Mouse (Mus musculus): ENCODE measurements around the gene Zbtb33. TPM values are rescaled to one million over a fixed set of nuclear protein-coding genes. Genes with fewer than 3 reads are reported as not detected.

Gene Zbtb33
- polyA plus RNA-seq, 1 experiment: 2.4 TPM

- Histone ChIP-seq H3K36me3 (ENCODE audit: control insufficient read depth, insufficient read depth) (no peaks in the 10 kb centered on the region), H3K27me3 (ENCODE audit: control insufficient read depth, insufficient read depth, insufficient read length) (no peaks in the 10 kb centered on the region), H3ac (ENCODE audit: control insufficient read depth, insufficient read length) (no peak overlapping the region), H3K4me3 (no peak overlapping the region), H3K79me2 (ENCODE audit: control insufficient read depth, insufficient read depth) (no peaks in the 10 kb centered on the region), H3K4me2 (ENCODE audit: low read depth) (no peak overlapping the region)
- TF ChIP-seq E2F4 (IDR thresholded peaks at IDR 0.05; ENCODE audit: insufficient read depth): no peak
- TF ChIP-seq MYOG (IDR thresholded peaks at IDR 0.05; ENCODE audit: control insufficient read depth in 1 of 3, insufficient read depth in 1 of 3, insufficient read length in 2 of 3, low read depth in 2 of 3): no peak
- no peak for TF ChIP-seq TCF12 (IDR thresholded peaks at IDR 0.05; ENCODE audit: insufficient read depth, poor library complexity, severe bottlenecking)
- no peak for TF ChIP-seq SRF (IDR thresholded peaks at IDR 0.05; ENCODE audit: control insufficient read depth, insufficient read length, low read depth)
- no peak for TF ChIP-seq POLR2AphosphoS2 (IDR thresholded peaks at IDR 0.05; ENCODE audit: insufficient read length, low read depth)
- TF ChIP-seq POLR2A (IDR thresholded peaks at IDR 0.05; ENCODE audit: insufficient read length, low read depth): no peak
- TF ChIP-seq USF1 (IDR thresholded peaks at IDR 0.05; ENCODE audit: low read depth): no peak
- TF ChIP-seq CEBPB (IDR thresholded peaks at IDR 0.05; ENCODE audit: insufficient read depth, poor library complexity, severe bottlenecking): no peak
- TF ChIP-seq MYOD1 (IDR thresholded peaks at IDR 0.05; ENCODE audit: control insufficient read depth in 1 of 3, insufficient read length in 2 of 3, low read depth in 2 of 3): no peak
- no peak for TF ChIP-seq MAX (IDR thresholded peaks at IDR 0.05; ENCODE audit: low read depth)
- TF ChIP-seq TCF3 (IDR thresholded peaks at IDR 0.05; ENCODE audit: insufficient read length, low read depth): no peak
- no peak for TF ChIP-seq REST (IDR thresholded peaks at IDR 0.05; ENCODE audit: insufficient read depth, insufficient read length)
These were observed 17.8 kb downstream of the Zbtb33 start for GRCm38 (mm10) chrX:38207392-38207791.

DNA sequence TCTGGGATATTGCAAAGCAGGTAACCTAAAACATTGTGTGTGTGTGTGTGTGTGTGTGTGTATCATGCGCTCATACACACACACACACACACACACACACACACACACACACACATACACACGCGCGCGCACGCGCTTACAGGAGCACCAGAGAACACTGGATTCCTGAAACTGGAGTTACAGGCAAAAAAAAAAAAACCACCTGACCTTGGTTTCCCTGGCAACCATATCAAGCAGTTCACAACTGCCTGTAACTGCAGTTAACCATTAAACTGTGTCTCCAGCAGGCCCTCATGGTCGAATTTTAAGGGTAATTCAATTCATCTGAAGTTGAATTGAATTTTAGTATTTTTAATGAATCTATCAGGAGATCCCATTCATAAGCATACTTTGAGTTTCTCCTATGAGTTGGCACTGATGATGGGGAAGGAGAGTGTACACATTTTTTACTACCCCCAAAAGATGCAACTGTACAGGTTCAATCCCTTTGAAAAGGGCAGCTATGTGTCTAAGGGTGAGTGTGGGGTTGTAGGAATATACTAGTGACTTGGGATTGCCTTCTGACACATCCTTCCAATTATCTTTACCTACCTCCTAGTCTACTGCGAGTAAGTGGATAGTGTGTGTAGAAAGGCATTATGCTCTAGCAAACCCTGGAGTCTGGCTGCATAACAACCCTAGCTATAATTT lies 27.5 kb downstream of the Zbtb33 start:
- Histone ChIP-seq H3ac (ENCODE audit: control insufficient read depth, insufficient read length) (no peak overlapping the region), H3K27me3 (ENCODE audit: control insufficient read depth, insufficient read depth, insufficient read length) (no peaks in the 10 kb centered on the region), H3K4me3 (no peak overlapping the region), H3K79me2 (ENCODE audit: control insufficient read depth, insufficient read depth) (no peaks in the 10 kb centered on the region), H3K36me3 (ENCODE audit: control insufficient read depth, insufficient read depth) (no peaks in the 10 kb centered on the region), H3K4me2 (ENCODE audit: low read depth) (no peak overlapping the region)
- TF ChIP-seq CEBPB (IDR thresholded peaks at IDR 0.05; ENCODE audit: insufficient read depth, poor library complexity, severe bottlenecking) (no peak), MYOD1 (IDR thresholded peaks at IDR 0.05; ENCODE audit: control insufficient read depth in 1 of 3, insufficient read length in 2 of 3, low read depth in 2 of 3) (no peak), USF1 (IDR thresholded peaks at IDR 0.05; ENCODE audit: low read depth) (no peak), POLR2A (IDR thresholded peaks at IDR 0.05; ENCODE audit: insufficient read length, low read depth) (no peak), POLR2AphosphoS2 (IDR thresholded peaks at IDR 0.05; ENCODE audit: insufficient read length, low read depth) (no peak), MAX (IDR thresholded peaks at IDR 0.05; ENCODE audit: low read depth) (no peak), E2F4 (IDR thresholded peaks at IDR 0.05; ENCODE audit: insufficient read depth) (no peak), SRF (IDR thresholded peaks at IDR 0.05; ENCODE audit: control insufficient read depth, insufficient read length, low read depth) (no peak), REST (IDR thresholded peaks at IDR 0.05; ENCODE audit: insufficient read depth, insufficient read length) (no peak), TCF3 (IDR thresholded peaks at IDR 0.05; ENCODE audit: insufficient read length, low read depth) (no peak), MYOG (IDR thresholded peaks at IDR 0.05; ENCODE audit: control insufficient read depth in 1 of 3, insufficient read depth in 1 of 3, insufficient read length in 2 of 3, low read depth in 2 of 3) (no peak)

DNA sequence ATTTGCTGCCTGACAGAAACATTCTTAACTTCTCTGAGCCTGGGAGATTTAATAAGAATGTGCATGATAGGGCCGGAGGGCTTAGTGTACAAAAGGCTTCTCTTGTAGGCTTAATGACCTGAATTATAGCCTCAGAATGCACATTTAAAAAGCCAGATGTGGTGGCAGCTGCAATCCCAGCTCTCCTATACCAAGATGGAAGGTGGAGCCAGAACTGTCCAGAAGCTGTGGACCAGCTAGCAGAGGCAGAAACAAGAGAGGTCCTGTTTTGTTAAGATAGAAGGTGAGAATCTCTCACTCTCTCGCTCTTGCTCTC lies 28.0 kb downstream of the Zbtb33 start:
- H3K36me3 ChIP-seq (ENCODE audit: control insufficient read depth, insufficient read depth): no peaks in the 10 kb centered on the region
- no peak overlapping the region for H3ac ChIP-seq (ENCODE audit: control insufficient read depth, insufficient read length)
- no peaks in the 10 kb centered on the region for H3K27me3 ChIP-seq (ENCODE audit: control insufficient read depth, insufficient read depth, insufficient read length)
- H3K4me2 ChIP-seq (ENCODE audit: low read depth): no peak overlapping the region
- H3K79me2 ChIP-seq (ENCODE audit: control insufficient read depth, insufficient read depth): no peaks in the 10 kb centered on the region
- no peak for TF ChIP-seq TCF3 (IDR thresholded peaks at IDR 0.05; ENCODE audit: insufficient read length, low read depth)
- no peak for TF ChIP-seq REST (IDR thresholded peaks at IDR 0.05; ENCODE audit: insufficient read depth, insufficient read length)
- TF ChIP-seq MYOD1 (IDR thresholded peaks at IDR 0.05; ENCODE audit: control insufficient read depth in 1 of 3, insufficient read length in 2 of 3, low read depth in 2 of 3): no peak
- no peak for TF ChIP-seq POLR2AphosphoS2 (IDR thresholded peaks at IDR 0.05; ENCODE audit: insufficient read length, low read depth)
- no peak for TF ChIP-seq POLR2A (IDR thresholded peaks at IDR 0.05; ENCODE audit: insufficient read length, low read depth)
- TF ChIP-seq USF1 (IDR thresholded peaks at IDR 0.05; ENCODE audit: low read depth): no peak
- TF ChIP-seq E2F4 (IDR thresholded peaks at IDR 0.05; ENCODE audit: insufficient read depth): no peak
- TF ChIP-seq MYOG (IDR thresholded peaks at IDR 0.05; ENCODE audit: control insufficient read depth in 1 of 3, insufficient read depth in 1 of 3, insufficient read length in 2 of 3, low read depth in 2 of 3): no peak
- H3K4me3 ChIP-seq: no peak overlapping the region

GRCm38 (mm10) chrX:38222757-38223156 lies 33.2 kb downstream of the Zbtb33 start:
- TF ChIP-seq E2F4 (IDR thresholded peaks at IDR 0.05; ENCODE audit: insufficient read depth) (no peak), POLR2AphosphoS2 (IDR thresholded peaks at IDR 0.05; ENCODE audit: insufficient read length, low read depth) (no peak), REST (IDR thresholded peaks at IDR 0.05; ENCODE audit: insufficient read depth, insufficient read length) (no peak), MYOG (IDR thresholded peaks at IDR 0.05; ENCODE audit: control insufficient read depth in 1 of 3, insufficient read depth in 1 of 3, insufficient read length in 2 of 3, low read depth in 2 of 3) (no peak), TCF3 (IDR thresholded peaks at IDR 0.05; ENCODE audit: insufficient read length, low read depth) (no peak), MYOD1 (IDR thresholded peaks at IDR 0.05; ENCODE audit: control insufficient read depth in 1 of 3, insufficient read length in 2 of 3, low read depth in 2 of 3) (no peak), TCF12 (IDR thresholded peaks at IDR 0.05; ENCODE audit: insufficient read depth, poor library complexity, severe bottlenecking) (no peak), MAX (IDR thresholded peaks at IDR 0.05; ENCODE audit: low read depth) (no peak), CEBPB (IDR thresholded peaks at IDR 0.05; ENCODE audit: insufficient read depth, poor library complexity, severe bottlenecking) (no peak), SRF (IDR thresholded peaks at IDR 0.05; ENCODE audit: control insufficient read depth, insufficient read length, low read depth) (no peak), POLR2A (IDR thresholded peaks at IDR 0.05; ENCODE audit: insufficient read length, low read depth) (no peak), USF1 (IDR thresholded peaks at IDR 0.05; ENCODE audit: low read depth) (no peak)
- Histone ChIP-seq H3K36me3 (ENCODE audit: control insufficient read depth, insufficient read depth) (no peaks in the 10 kb centered on the region), H3K4me3 (no peak overlapping the region), H3K4me2 (ENCODE audit: low read depth) (no peak overlapping the region), H3ac (ENCODE audit: control insufficient read depth, insufficient read length) (no peak overlapping the region), H3K27me3 (ENCODE audit: control insufficient read depth, insufficient read depth, insufficient read length) (no peaks in the 10 kb centered on the region), H3K79me2 (ENCODE audit: control insufficient read depth, insufficient read depth) (no peaks in the 10 kb centered on the region)
